Mouse (Mus musculus) midbrain, embryonic 14.5 days (tissue): ENCODE measurements around the gene Nhlrc2. TPM values are rescaled to one million over a fixed set of nuclear protein-coding genes. Genes with fewer than 3 reads are reported as not detected.

Experiments used
- ATAC-seq: fragments of 200-750 bp; cut with Nextera tagmentation; 2 replicates; pipeline ENCODE4 v1.8.0; 2017; ENCODE audit warnings: moderate number of reproducible peaks, moderate library complexity; ENCODE audit not compliant: low FRiP score, low TSS enrichment
- DNase-seq: peaks from one replicate; pipeline ENCODE4 v3.0.0-alpha.2; 2015
- H3K27ac ChIP-seq: fragments of 300-500 bp; sonication (generic); replicated peaks from 2 replicates; pipeline ENCODE4 v1.5.1; 2014; ENCODE audit warnings: mild to moderate bottlenecking, low read depth, low read length, moderate library complexity
- H3K27me3 ChIP-seq: fragments of 300-500 bp; sonication (generic); 2 replicates; pipeline ENCODE4 v1.6.1; 2014; ENCODE audit warnings: low read length, control low read depth, mixed read lengths; ENCODE audit not compliant: control insufficient read depth, insufficient read depth
- H3K36me3 ChIP-seq: fragments of 300-500 bp; sonication (generic); 2 replicates; pipeline ENCODE4 v1.6.1; 2014; ENCODE audit warnings: low read length, control low read depth; ENCODE audit not compliant: control insufficient read depth, insufficient read depth
- H3K4me1 ChIP-seq: fragments of 300-500 bp; sonication (generic); 2 replicates; pipeline ENCODE4 v1.6.1; 2014; ENCODE audit warnings: mild to moderate bottlenecking, antibody characterized with exemption, low read length, control low read depth; ENCODE audit not compliant: control insufficient read depth, insufficient read depth
- H3K4me2 ChIP-seq: fragments of 300-500 bp; sonication (generic); 2 replicates; pipeline ENCODE4 v1.6.1; 2014; ENCODE audit warnings: mild to moderate bottlenecking, low read length, moderate library complexity
- H3K4me3 ChIP-seq: fragments of 300-500 bp; sonication (generic); replicated peaks from 2 replicates; pipeline ENCODE4 v1.5.1; 2014; ENCODE audit warnings: low read depth, low read length
- H3K9ac ChIP-seq: fragments of 300-500 bp; sonication (generic); replicated peaks from 2 replicates; pipeline ENCODE4 v1.6.1; 2014; ENCODE audit warnings: mild to moderate bottlenecking, low read length, moderate library complexity
- H3K9me3 ChIP-seq: fragments of 300-500 bp; sonication (generic); 2 replicates; pipeline ENCODE4 v1.6.1; 2016; ENCODE audit warnings: low read length, control low read depth, mixed read lengths; ENCODE audit not compliant: control insufficient read depth
- WGBS: fragments of 180-500 bp; shearing (Covaris S2); extraction: QIAGEN DNeasy Blood & Tissue Kit; methylation state at CpG from one replicate; pipeline ENCODE4 v1.1.7; 2014; 5-methylcytosine and 5-hydroxymethylcytosine counted together
- polyA plus RNA-seq: library from polyadenylated mRNA; unstranded; fragments of >200 nt; fragmentation: Nextera tagmentation; extraction: Ambion mirVana; gene quantifications from 2 replicates; pipeline ENCODE4 v1.2.1, GENCODE M21; 2014

Nhlrc2 gene
- polyA plus RNA-seq, 1 experiment from 2014 or later: 11.5 TPM

GRCm38 (mm10) chr19:56570781-56571180, 22.7 kb downstream of the Nhlrc2 start:
- H3K27me3 ChIP-seq: no peaks in the 10 kb centered on the region
- 94% methylated on average over 8 of the region's 8 CpGs for WGBS
- H3K9ac ChIP-seq: no peak overlapping the region
- ATAC-seq (no peak), DNase-seq (no peak)
- H3K36me3 ChIP-seq: peaks cover 15% of the 10 kb centered on the region; the same call in 1 of the 2 replicates
- H3K4me2 ChIP-seq: no peak overlapping the region
- H3K27ac ChIP-seq: no peak overlapping the region
- H3K4me3 ChIP-seq: no peak overlapping the region
- H3K4me1 ChIP-seq: no peaks in the 10 kb centered on the region
- H3K9me3 ChIP-seq: no peaks in the 10 kb centered on the region

- H3K4me2 ChIP-seq: no peak overlapping the region
- H3K9ac ChIP-seq: no peak overlapping the region
- H3K4me1 ChIP-seq: no peaks in the 10 kb centered on the region
- ATAC-seq (no peak), DNase-seq (no peak)
- H3K9me3 ChIP-seq: no peaks in the 10 kb centered on the region
- no peak overlapping the region for H3K27ac ChIP-seq
- peaks cover 17% of the 10 kb centered on the region; the same call in 1 of the 2 replicates for H3K36me3 ChIP-seq
- 78% methylated on average over 2 of the region's 2 CpGs for WGBS
- H3K27me3 ChIP-seq: no peaks in the 10 kb centered on the region
- H3K4me3 ChIP-seq: no peak overlapping the region
These were observed 23.2 kb downstream of the Nhlrc2 start for GRCm38 (mm10) chr19:56571234-56571633.

- no peaks in the 10 kb centered on the region for H3K9me3 ChIP-seq
- no peak overlapping the region for H3K4me2 ChIP-seq
- no peak overlapping the region for H3K27ac ChIP-seq
- H3K36me3 ChIP-seq: peaks cover 17% of the 10 kb centered on the region
- H3K27me3 ChIP-seq: no peaks in the 10 kb centered on the region
- no peak for DNase-seq
- no peak overlapping the region for H3K9ac ChIP-seq
- no peaks in the 10 kb centered on the region for H3K4me1 ChIP-seq
- H3K4me3 ChIP-seq: no peak overlapping the region
- WGBS: 94% methylated on average over 5 of the region's 5 CpGs
- ATAC-seq: no peak
These were observed 23.9 kb downstream of the Nhlrc2 start for GRCm38 (mm10) chr19:56571913-56572312.

GRCm38 (mm10) chr19:56573184-56573583, 25.1 kb downstream of the Nhlrc2 start:
- Histone ChIP-seq H3K4me3 (no peak overlapping the region), H3K4me2 (no peak overlapping the region), H3K27ac (no peak overlapping the region), H3K27me3 (no peaks in the 10 kb centered on the region), H3K9me3 (no peaks in the 10 kb centered on the region), H3K36me3 (peaks cover 23% of the 10 kb centered on the region), H3K4me1 (no peaks in the 10 kb centered on the region), H3K9ac (no peak overlapping the region)
- ATAC-seq (no peak), DNase-seq (no peak)
- 89% methylated on average over 6 of the region's 6 CpGs for WGBS

DNA sequence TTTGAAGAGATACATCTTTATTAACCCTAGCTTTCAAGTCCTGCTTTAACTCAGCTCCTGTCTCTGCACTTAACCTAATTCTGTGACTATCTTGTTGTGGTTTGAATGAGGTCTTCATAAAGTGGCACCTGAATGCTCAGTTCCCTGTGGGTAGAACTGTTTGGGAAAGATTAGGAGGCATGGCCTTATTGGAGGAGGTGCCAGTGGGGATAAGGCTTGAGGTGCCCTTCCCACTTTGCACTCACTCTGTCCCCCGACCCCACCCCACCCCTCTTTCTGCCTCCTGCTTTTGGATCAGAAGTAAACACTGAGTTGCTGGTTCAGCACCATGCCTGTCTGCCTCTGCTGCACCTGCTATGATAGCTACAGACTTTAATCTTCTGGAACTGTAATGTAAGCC, 29.7 kb downstream of the Nhlrc2 start:
- no peak overlapping the region for H3K4me3 ChIP-seq
- no peak for ATAC-seq
- no peak overlapping the region for H3K4me2 ChIP-seq
- H3K9ac ChIP-seq: no peak overlapping the region
- no peak overlapping the region for H3K27ac ChIP-seq
- H3K4me1 ChIP-seq: no peaks in the 10 kb centered on the region
- no peaks in the 10 kb centered on the region for H3K9me3 ChIP-seq
- no peaks in the 10 kb centered on the region for H3K27me3 ChIP-seq
- 89% methylated on average over 1 of the region's 1 CpGs for WGBS
- DNase-seq: no peak
- peaks cover 15% of the 10 kb centered on the region for H3K36me3 ChIP-seq

DNA sequence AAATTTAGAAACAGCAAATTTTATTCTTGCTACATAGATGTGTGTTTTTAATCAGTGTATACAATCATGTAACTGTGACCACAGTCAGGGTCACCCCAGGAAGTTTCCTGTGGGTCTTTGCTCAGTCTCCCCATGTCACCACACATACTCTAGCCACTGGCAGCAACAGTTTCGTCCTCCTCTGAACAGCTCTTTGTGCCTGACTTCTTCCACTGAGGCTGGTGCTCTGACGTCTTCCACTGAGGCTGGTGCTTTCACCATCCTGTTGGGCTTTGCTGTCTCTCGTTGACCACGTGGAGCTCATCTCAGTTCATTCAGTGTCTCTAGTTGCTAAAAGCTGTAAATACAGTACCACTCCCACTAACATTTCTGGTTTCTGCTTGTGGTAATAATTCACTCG, 33.9 kb downstream of the Nhlrc2 start:
- no peaks in the 10 kb centered on the region; the same call in 1 of the 2 replicates for H3K4me1 ChIP-seq
- no peak overlapping the region for H3K4me3 ChIP-seq
- H3K9me3 ChIP-seq: no peaks in the 10 kb centered on the region
- no peak overlapping the region for H3K9ac ChIP-seq
- ATAC-seq (no peak), DNase-seq (no peak)
- H3K27me3 ChIP-seq: no peaks in the 10 kb centered on the region
- peaks cover 17% of the 10 kb centered on the region for H3K36me3 ChIP-seq
- no peak overlapping the region for H3K27ac ChIP-seq
- no peak overlapping the region for H3K4me2 ChIP-seq
- 92% methylated on average over 5 of the region's 5 CpGs for WGBS

- Histone ChIP-seq H3K4me3 (no peak overlapping the region), H3K4me2 (no peak overlapping the region), H3K9me3 (no peaks in the 10 kb centered on the region), H3K27me3 (no peaks in the 10 kb centered on the region), H3K27ac (no peak overlapping the region), H3K9ac (no peak overlapping the region), H3K36me3 (peaks cover 22% of the 10 kb centered on the region), H3K4me1 (no peaks in the 10 kb centered on the region; the same call in 1 of the 2 replicates)
- ATAC-seq (no peak), DNase-seq (no peak)
- 78% methylated on average over 5 of the region's 5 CpGs for WGBS
These were observed 35.7 kb downstream of the Nhlrc2 start for GRCm38 (mm10) chr19:56583785-56584184.

- Histone ChIP-seq H3K4me1 (no peaks in the 10 kb centered on the region; the same call in 1 of the 2 replicates), H3K27me3 (no peaks in the 10 kb centered on the region), H3K9ac (no peak overlapping the region), H3K4me2 (no peak overlapping the region), H3K9me3 (no peaks in the 10 kb centered on the region), H3K36me3 (peaks cover 27% of the 10 kb centered on the region), H3K4me3 (no peak overlapping the region), H3K27ac (no peak overlapping the region)
- DNase-seq (no peak), ATAC-seq (no peak)
- 87% methylated on average over 3 of the region's 3 CpGs for WGBS
These were observed 36.2 kb downstream of the Nhlrc2 start for GRCm38 (mm10) chr19:56584288-56584687.

DNA sequence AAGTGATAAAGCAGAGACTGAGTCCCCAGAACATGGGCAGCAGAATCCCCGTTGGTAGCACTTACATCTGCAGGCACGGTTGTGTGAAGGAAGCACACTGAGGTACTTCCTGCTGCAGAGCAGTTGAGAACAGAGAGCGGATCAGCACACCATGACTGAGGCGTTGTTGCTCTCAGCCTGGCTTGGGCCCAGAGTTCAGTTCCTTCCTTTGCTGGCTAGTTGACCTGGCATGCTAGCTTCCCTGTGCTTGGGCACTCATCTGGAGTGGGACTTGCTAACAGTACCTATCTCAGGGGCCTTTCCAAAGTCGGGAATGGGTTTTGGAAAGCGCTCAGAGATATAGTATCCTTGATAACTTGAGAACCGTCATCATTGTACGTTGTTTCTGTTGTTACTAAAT, 38.3 kb downstream of the Nhlrc2 start:
- Histone ChIP-seq H3K27ac (peak overlapping the region; percentile 50; the same call in 1 of the 2 replicates), H3K9me3 (no peaks in the 10 kb centered on the region), H3K4me2 (no peak overlapping the region), H3K4me3 (no peak overlapping the region), H3K4me1 (no peaks in the 10 kb centered on the region; the same call in 1 of the 2 replicates), H3K36me3 (peaks cover 37% of the 10 kb centered on the region), H3K9ac (no peak overlapping the region), H3K27me3 (no peaks in the 10 kb centered on the region)
- DNase-seq: no peak
- 83% methylated on average over 8 of the region's 8 CpGs for WGBS
- ATAC-seq: no peak
